Mouse (Mus musculus) hindbrain, embryonic 12.5 days (tissue): ENCODE data around the gene Rbpj. TPM values are rescaled to one million over a fixed set of nuclear protein-coding genes. Genes with fewer than 3 reads are reported as not detected.

Source experiments
- ATAC-seq: fragments of 200-750 bp; cut with Nextera tagmentation; 2 replicates; pipeline ENCODE4 v1.8.0; 2017; ENCODE audit warnings: moderate TSS enrichment; ENCODE audit not compliant: low FRiP score
- H3K27ac ChIP-seq: fragments of 300-500 bp; sonication (generic); 2 replicates; pipeline ENCODE4 v1.5.1; 2016; ENCODE audit warnings: mild to moderate bottlenecking
- H3K27me3 ChIP-seq: fragments of 300-500 bp; sonication (generic); 2 replicates; pipeline ENCODE4 v1.6.1; 2016; ENCODE audit warnings: mild to moderate bottlenecking
- H3K36me3 ChIP-seq: fragments of 300-500 bp; sonication (generic); 2 replicates; pipeline ENCODE4 v1.6.1; 2016; ENCODE audit warnings: mild to moderate bottlenecking
- H3K4me1 ChIP-seq: fragments of 300-500 bp; sonication (generic); 2 replicates; pipeline ENCODE4 v1.6.1; 2016
- H3K4me2 ChIP-seq: fragments of 300-500 bp; sonication (generic); replicated peaks from 2 replicates; pipeline ENCODE4 v1.6.1; 2016; ENCODE audit warnings: mild to moderate bottlenecking
- H3K4me3 ChIP-seq: fragments of 300-500 bp; sonication (generic); 2 replicates; pipeline ENCODE4 v1.5.1; 2016; ENCODE audit warnings: mild to moderate bottlenecking
- H3K9ac ChIP-seq: fragments of 300-500 bp; sonication (generic); 2 replicates; pipeline ENCODE4 v1.6.1; 2016; ENCODE audit warnings: mild to moderate bottlenecking, moderate library complexity
- H3K9me3 ChIP-seq: fragments of 300-500 bp; sonication (generic); replicated peaks from 2 replicates; pipeline ENCODE4 v1.6.1; 2016; ENCODE audit warnings: mild to moderate bottlenecking
- WGBS: fragments of 180-500 bp; shearing (Covaris S2); methylation state at CpG from one replicate; pipeline ENCODE4 v1.1.7; 2016; 5-methylcytosine and 5-hydroxymethylcytosine counted together
- polyA plus RNA-seq: library from polyadenylated mRNA; unstranded; fragments of >200 nt; fragmentation: Nextera tagmentation; extraction: Ambion mirVana; gene quantifications from 2 replicates; pipeline ENCODE4 v1.2.1, GENCODE M21; 2016

Gene Rbpj
- polyA plus RNA-seq, 1 experiment from 2014 or later = 58.8 TPM

DNA sequence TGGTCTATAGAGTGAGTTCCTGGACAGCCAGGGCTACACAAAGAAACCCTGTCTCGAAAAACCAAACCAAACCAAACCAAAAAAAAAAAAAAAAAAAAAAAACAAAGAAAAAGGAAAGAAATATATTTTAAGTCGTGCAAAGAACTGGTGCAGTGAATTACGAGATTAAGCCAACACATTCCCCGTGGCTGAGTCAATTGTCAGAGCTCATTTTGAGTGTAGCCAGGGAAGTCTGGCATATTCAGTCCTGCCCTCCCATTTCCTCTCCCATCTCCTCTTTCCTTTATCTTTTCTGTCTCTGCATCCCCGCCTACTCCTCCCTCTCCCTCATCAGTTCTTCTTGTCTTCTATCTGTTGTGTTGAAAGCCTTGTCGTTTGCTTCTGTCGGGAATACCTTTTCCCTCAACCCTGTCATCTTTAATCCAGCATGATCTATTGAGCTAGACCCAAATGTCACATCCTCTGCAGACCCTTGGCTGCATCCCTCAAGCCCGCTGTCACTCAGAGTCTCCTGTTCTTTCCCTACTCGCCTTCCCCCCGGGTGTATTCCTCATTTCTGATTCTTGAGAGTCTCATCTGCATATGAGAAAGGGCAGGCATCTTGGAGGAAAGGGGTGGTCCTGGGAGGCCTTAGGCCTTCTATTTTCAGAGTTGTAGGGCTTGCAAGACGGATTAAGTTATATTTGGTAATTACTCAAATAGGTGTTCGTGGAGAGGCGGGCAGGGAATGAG is 212.2 kb downstream of the Rbpj start:
- 47% methylated on average over 13 of the region's 13 CpGs for WGBS
- Histone ChIP-seq H3K4me2 (peak overlapping the region; percentile 6; the same call in 1 of the 2 replicates), H3K27ac (no peak overlapping the region), H3K27me3 (no peaks in the 10 kb centered on the region), H3K9ac (no peak overlapping the region), H3K4me1 (no peaks in the 10 kb centered on the region), H3K9me3 (no peaks in the 10 kb centered on the region), H3K4me3 (no peak overlapping the region), H3K36me3 (no peaks in the 10 kb centered on the region)
- no peak for ATAC-seq

DNA sequence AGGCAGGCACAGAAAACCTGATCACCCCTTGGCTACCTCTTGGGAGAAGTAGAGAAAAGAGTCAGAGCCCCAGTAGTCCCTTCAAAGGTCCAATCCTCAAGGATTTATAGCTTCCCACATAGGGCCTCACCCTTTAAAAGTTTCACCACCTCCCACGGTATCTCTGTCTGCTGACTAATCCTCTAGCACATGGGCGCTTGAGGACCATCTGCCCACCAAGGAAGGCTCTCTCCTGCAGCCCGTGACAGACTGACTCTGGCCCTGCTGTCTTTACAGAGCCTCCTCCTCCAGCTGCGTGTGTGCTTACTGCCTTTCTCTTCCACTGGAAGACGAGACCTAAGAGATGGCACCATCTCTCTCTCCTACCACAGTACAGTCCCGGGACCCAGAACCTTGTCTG is 213.7 kb downstream of the Rbpj start:
- H3K9me3 ChIP-seq = no peaks in the 10 kb centered on the region
- H3K4me3 ChIP-seq = no peak overlapping the region
- no peaks in the 10 kb centered on the region for H3K27me3 ChIP-seq
- no peak overlapping the region for H3K4me2 ChIP-seq
- no peak overlapping the region for H3K9ac ChIP-seq
- no peak for ATAC-seq
- no peaks in the 10 kb centered on the region for H3K36me3 ChIP-seq
- no peaks in the 10 kb centered on the region for H3K4me1 ChIP-seq
- no peak overlapping the region for H3K27ac ChIP-seq
- WGBS = 80% methylated on average over 6 of the region's 6 CpGs

DNA sequence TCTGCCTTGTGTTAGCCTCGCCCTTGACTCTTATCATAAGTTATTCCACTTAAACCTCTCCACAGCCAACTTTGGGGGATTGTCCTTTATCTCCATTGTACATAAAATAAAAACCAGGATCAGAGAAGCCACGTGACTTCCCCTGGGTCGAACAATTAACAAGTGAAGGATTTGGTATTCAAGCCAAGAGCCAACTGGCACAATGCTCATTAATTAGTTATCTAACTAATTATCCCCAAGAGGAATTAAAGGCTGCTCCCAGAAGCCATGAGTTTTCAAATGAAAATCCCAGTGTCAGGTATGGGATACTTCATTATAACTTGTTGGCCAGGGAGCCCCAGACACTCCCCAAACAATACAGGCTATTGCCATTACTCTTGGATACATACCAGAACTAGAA is 218.0 kb downstream of the Rbpj start:
- Histone ChIP-seq H3K9me3 (no peaks in the 10 kb centered on the region), H3K27ac (no peak overlapping the region), H3K4me3 (no peak overlapping the region), H3K4me2 (no peak overlapping the region), H3K36me3 (no peaks in the 10 kb centered on the region), H3K9ac (no peak overlapping the region), H3K4me1 (no peaks in the 10 kb centered on the region), H3K27me3 (no peaks in the 10 kb centered on the region)
- 0 out of 2 replicates have a peak, but pooled peaks have one; percentile 11 for ATAC-seq
- WGBS = 80% methylated on average over 3 of the region's 3 CpGs

DNA sequence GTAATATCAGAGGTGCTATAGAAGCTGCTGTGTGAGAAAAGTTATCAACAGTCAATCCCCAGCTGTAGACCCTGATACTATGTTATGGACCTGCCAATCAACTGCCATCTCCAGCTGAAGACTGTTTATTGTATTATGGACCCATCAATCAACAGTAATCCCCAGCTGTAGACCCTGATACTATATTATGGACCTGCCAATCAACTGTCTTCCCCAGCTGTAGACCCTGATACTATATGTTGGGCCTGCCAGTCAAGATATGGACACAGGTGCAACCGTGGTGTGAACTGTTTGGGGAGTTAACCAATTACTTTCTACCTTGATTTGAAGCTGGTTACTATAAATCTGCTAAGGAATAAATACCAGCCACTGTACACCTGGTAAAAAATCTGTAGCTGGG is 218.5 kb downstream of the Rbpj start:
- peak; percentile 56; the same call in 1 of the 2 replicates for ATAC-seq
- H3K4me2 ChIP-seq = no peak overlapping the region

DNA sequence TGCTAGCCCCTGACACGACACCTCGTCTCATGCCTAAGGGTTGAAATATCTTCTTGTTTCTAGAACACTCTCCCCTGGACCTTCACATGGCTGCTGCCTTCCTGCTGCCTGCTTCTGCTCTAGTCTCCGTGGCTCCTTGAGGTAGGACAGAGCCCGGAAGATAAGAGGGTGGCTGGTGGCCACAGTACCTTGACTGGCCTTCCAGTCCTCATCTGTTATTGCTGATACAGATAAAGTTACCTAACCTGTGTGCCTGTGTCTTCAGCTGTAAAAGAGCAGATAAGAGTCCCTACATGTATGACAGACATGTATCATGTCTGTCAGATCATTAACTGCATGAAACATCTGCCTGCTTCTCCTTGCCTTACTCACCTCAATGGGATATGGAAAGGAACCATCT is 219.7 kb downstream of the Rbpj start:
- Histone ChIP-seq H3K4me3 (no peak overlapping the region), H3K9ac (no peak overlapping the region), H3K4me1 (no peaks in the 10 kb centered on the region), H3K9me3 (no peaks in the 10 kb centered on the region), H3K27me3 (no peaks in the 10 kb centered on the region), H3K4me2 (no peak overlapping the region), H3K36me3 (no peaks in the 10 kb centered on the region), H3K27ac (no peak overlapping the region)
- WGBS = 94% methylated on average over 4 of the region's 4 CpGs
- no peak for ATAC-seq

More for the DNA sequence above, 218.5 kb downstream of the Rbpj start:
- no peak overlapping the region for H3K27ac ChIP-seq
- H3K27me3 ChIP-seq = no peaks in the 10 kb centered on the region
- no peaks in the 10 kb centered on the region for H3K36me3 ChIP-seq
- H3K9me3 ChIP-seq = no peaks in the 10 kb centered on the region
- no peaks in the 10 kb centered on the region for H3K4me1 ChIP-seq
- 79% methylated on average over 1 of the region's 1 CpGs for WGBS
- no peak overlapping the region for H3K4me3 ChIP-seq
- no peak overlapping the region for H3K9ac ChIP-seq

DNA sequence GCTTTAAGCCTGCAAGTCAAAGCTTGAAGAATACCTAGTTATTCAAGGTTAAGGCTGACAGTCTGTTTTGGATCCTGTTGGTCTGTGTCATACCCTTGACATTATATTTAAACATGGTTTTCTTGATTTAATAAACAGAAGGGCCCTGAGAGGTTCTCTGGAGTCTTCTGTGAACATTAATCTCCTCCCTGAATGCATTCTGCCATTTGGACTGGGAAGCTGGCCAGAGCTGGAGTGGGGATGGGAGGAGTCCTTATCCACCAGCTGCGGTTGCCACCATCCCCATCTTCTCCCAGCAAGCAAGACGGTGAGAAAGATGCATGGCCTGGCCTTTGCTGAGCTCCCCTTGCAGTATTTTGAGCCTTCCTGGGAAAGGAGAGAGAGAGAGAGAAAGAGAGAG is 220.4 kb downstream of the Rbpj start:
- no peak for ATAC-seq

GRCm38 (mm10) chr5:53688326-53688725 is 222.4 kb downstream of the Rbpj start:
- H3K4me2 ChIP-seq = no peak overlapping the region
- no peak overlapping the region for H3K9ac ChIP-seq
- no peaks in the 10 kb centered on the region for H3K4me1 ChIP-seq
- ATAC-seq = no peak
- no peaks in the 10 kb centered on the region for H3K9me3 ChIP-seq
- no peak overlapping the region for H3K4me3 ChIP-seq
- WGBS = 83% methylated on average over 7 of the region's 7 CpGs
- no peaks in the 10 kb centered on the region for H3K27me3 ChIP-seq
- no peaks in the 10 kb centered on the region for H3K36me3 ChIP-seq
- no peak overlapping the region for H3K27ac ChIP-seq

More for the DNA sequence above, 220.4 kb downstream of the Rbpj start:
- H3K9ac ChIP-seq = no peak overlapping the region
- no peak overlapping the region for H3K4me2 ChIP-seq
- no peaks in the 10 kb centered on the region for H3K9me3 ChIP-seq
- no peak overlapping the region for H3K4me3 ChIP-seq
- H3K36me3 ChIP-seq = no peaks in the 10 kb centered on the region
- H3K4me1 ChIP-seq = no peaks in the 10 kb centered on the region
- 91% methylated on average over 2 of the region's 2 CpGs for WGBS
- no peaks in the 10 kb centered on the region for H3K27me3 ChIP-seq
- no peak overlapping the region for H3K27ac ChIP-seq

GRCm38 (mm10) chr5:53691577-53691976 is 225.6 kb downstream of the Rbpj start:
- 68% methylated on average over 3 of the region's 3 CpGs for WGBS
- H3K27ac ChIP-seq = no peak overlapping the region
- H3K4me3 ChIP-seq = no peak overlapping the region
- H3K4me2 ChIP-seq = no peak overlapping the region
- H3K9me3 ChIP-seq = no peaks in the 10 kb centered on the region
- H3K4me1 ChIP-seq = no peaks in the 10 kb centered on the region
- no peaks in the 10 kb centered on the region for H3K27me3 ChIP-seq
- H3K36me3 ChIP-seq = no peaks in the 10 kb centered on the region
- H3K9ac ChIP-seq = no peak overlapping the region
- ATAC-seq = no peak

- Histone ChIP-seq H3K9me3 (no peaks in the 10 kb centered on the region), H3K4me3 (no peak overlapping the region), H3K4me2 (no peak overlapping the region), H3K36me3 (no peaks in the 10 kb centered on the region), H3K9ac (no peak overlapping the region), H3K4me1 (no peaks in the 10 kb centered on the region), H3K27me3 (no peaks in the 10 kb centered on the region), H3K27ac (no peak overlapping the region)
- no peak for ATAC-seq
- WGBS = 91% methylated on average over 8 of the region's 8 CpGs
These were observed 226.1 kb downstream of the Rbpj start for GRCm38 (mm10) chr5:53692100-53692499.

- no peaks in the 10 kb centered on the region for H3K4me1 ChIP-seq
These were observed 226.7 kb downstream of the Rbpj start for GRCm38 (mm10) chr5:53692662-53693061.

GRCm38 (mm10) chr5:53696701-53697100 is 230.7 kb downstream of the Rbpj start:
- 76% methylated on average over 3 of the region's 3 CpGs for WGBS
- H3K36me3 ChIP-seq = no peaks in the 10 kb centered on the region
- H3K27me3 ChIP-seq = no peaks in the 10 kb centered on the region
- no peak overlapping the region for H3K27ac ChIP-seq
- H3K4me3 ChIP-seq = no peak overlapping the region
- H3K9me3 ChIP-seq = no peaks in the 10 kb centered on the region
- no peak overlapping the region for H3K4me2 ChIP-seq
- H3K4me1 ChIP-seq = no peaks in the 10 kb centered on the region
- H3K9ac ChIP-seq = no peak overlapping the region
- no peak for ATAC-seq

More at GRCm38 (mm10) chr5:53692662-53693061, 226.7 kb downstream of the Rbpj start:
- ATAC-seq = no peak
- 91% methylated on average over 1 of the region's 1 CpGs for WGBS
- H3K9me3 ChIP-seq = no peaks in the 10 kb centered on the region
- H3K4me2 ChIP-seq = no peak overlapping the region
- no peak overlapping the region for H3K9ac ChIP-seq
- no peak overlapping the region for H3K4me3 ChIP-seq
- no peaks in the 10 kb centered on the region for H3K36me3 ChIP-seq
- H3K27ac ChIP-seq = no peak overlapping the region
- no peaks in the 10 kb centered on the region for H3K27me3 ChIP-seq

- WGBS = 81% methylated on average over 9 of the region's 9 CpGs
- Histone ChIP-seq H3K4me2 (no peak overlapping the region), H3K9ac (no peak overlapping the region), H3K4me1 (no peaks in the 10 kb centered on the region), H3K36me3 (no peaks in the 10 kb centered on the region), H3K4me3 (no peak overlapping the region), H3K27me3 (no peaks in the 10 kb centered on the region), H3K9me3 (no peaks in the 10 kb centered on the region), H3K27ac (no peak overlapping the region)
- ATAC-seq = no peak
These were observed 231.8 kb downstream of the Rbpj start for GRCm38 (mm10) chr5:53697794-53698193.

DNA sequence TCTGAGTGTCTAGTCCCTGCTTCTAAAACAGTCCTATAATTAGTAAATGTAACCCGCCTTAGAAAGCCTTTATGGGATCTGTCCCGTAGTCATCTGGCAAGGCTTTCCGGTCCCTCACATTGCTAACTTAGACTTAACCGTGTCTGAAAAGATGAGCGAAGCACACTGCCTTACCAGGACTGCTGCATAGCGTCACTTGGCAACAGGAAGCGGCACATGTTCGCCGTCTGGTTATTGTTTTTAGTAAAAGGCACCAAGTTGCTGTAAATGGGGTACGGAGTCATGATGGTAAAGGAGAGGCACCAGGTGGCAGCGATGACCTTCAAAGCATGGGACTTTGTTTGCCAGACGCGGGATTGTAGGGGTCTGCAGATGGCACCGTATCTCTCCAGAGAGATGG is 236.7 kb downstream of the Rbpj start:
- 87% methylated on average over 14 of the region's 14 CpGs for WGBS

More for the DNA sequence above, 236.7 kb downstream of the Rbpj start:
- ATAC-seq = no peak
- H3K27ac ChIP-seq = no peak overlapping the region
- no peak overlapping the region for H3K9ac ChIP-seq
- no peak overlapping the region for H3K4me2 ChIP-seq
- no peaks in the 10 kb centered on the region for H3K27me3 ChIP-seq
- H3K9me3 ChIP-seq = no peaks in the 10 kb centered on the region
- H3K36me3 ChIP-seq = no peaks in the 10 kb centered on the region
- H3K4me1 ChIP-seq = peaks cover 10% of the 10 kb centered on the region
- no peak overlapping the region for H3K4me3 ChIP-seq
